Mouse (Mus musculus): ENCODE data around the gene Ccdc162.

- TF ChIP-seq POLR2A (IDR thresholded peaks at IDR 0.05; ENCODE audit: insufficient read length, low read depth) (no peak), TCF12 (IDR thresholded peaks at IDR 0.05; ENCODE audit: insufficient read depth, poor library complexity, severe bottlenecking) (no peak), CEBPB (IDR thresholded peaks at IDR 0.05; ENCODE audit: insufficient read depth, poor library complexity, severe bottlenecking) (no peak), MAX (IDR thresholded peaks at IDR 0.05; ENCODE audit: low read depth) (no peak), MYOD1 (IDR thresholded peaks at IDR 0.05; ENCODE audit: control insufficient read depth in 1 of 3, insufficient read length in 2 of 3, low read depth in 2 of 3) (no peak), E2F4 (IDR thresholded peaks at IDR 0.05; ENCODE audit: insufficient read depth) (no peak), MYOG (IDR thresholded peaks at IDR 0.05; ENCODE audit: control insufficient read depth in 1 of 3, insufficient read depth in 1 of 3, insufficient read length in 2 of 3, low read depth in 2 of 3) (no peak)
These were observed 207.3 kb downstream of the Ccdc162 start for GRCm38 (mm10) chr10:41509160-41509559.
